Mouse (Mus musculus): ENCODE results near the gene Hipk4.

Gene Hipk4

DNA sequence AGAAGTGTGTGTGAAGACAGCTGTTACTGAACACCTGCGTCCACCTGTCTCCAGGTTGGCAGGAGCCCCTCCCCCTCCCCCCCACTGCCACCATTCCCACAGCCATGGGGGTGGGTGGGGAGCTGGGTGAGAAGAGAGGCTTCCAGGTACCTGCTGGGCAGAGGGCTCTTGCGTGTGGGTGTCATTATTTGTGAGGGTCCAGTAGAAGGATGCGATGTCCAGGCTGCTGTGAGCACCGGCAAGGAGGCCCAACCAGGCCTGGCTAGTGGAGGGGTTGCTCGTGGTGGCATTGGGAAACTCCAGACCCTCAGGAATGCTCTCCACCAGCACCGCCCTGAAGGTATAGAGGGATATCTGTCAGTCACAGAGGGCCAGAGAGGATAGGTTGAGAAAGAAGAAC, 17.9 kb downstream of the Hipk4 start:
- DNase-seq (ENCODE audit: low read depth, low spot score): no peak

GRCm38 (mm10) chr7:27541431-27541830, 18.4 kb downstream of the Hipk4 start:
- DNase-seq (ENCODE audit: low read depth, low spot score): no peak

GRCm38 (mm10) chr7:27541922-27542321, 18.9 kb downstream of the Hipk4 start:
- no peak for DNase-seq (ENCODE audit: low read depth, low spot score)

GRCm38 (mm10) chr7:27542392-27543033, 19.4 kb downstream of the Hipk4 start:
- DNase-seq (ENCODE audit: low read depth, low spot score): peak; percentile 79

- DNase-seq (ENCODE audit: low read depth, low spot score): no peak
Observed at GRCm38 (mm10) chr7:27543065-27543464, 20.0 kb downstream of the Hipk4 start.

GRCm38 (mm10) chr7:27543851-27544250, 20.8 kb downstream of the Hipk4 start:
- no peak for DNase-seq (ENCODE audit: low read depth, low spot score)

DNA sequence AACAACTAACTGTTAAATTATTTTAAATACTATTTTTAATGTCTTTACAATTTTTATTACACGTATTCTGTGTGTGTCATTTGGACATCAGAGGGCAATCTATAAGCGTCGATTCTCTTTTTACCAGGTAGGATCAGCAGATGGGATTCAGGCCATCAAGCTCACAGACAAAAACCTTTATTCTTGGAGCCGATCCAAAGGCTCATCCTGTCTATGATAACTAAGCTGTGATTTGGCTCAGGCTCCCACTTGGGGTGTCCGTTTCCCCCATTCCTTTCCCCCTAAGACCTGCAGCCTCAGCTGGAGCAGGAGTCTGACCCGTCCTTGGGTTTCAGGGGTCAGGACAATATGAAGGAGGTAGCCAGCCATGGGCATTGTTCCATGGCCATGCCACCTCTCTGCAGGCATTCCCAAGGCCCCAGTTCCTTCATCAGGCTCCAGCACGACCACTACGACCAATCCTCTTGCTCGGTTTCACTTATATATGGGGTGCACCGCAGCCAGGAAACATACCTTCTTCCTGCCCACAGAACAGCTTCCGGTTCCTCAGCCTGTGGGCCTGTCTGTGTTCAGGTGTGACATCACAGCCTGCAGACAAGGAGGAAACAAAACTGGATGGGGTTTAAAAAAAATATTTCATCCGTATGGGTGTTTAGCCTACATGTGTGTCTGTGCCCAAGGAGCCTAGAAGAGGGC, 21.8 kb downstream of the Hipk4 start:
- no peak for DNase-seq (ENCODE audit: low read depth, low spot score)

DNA sequence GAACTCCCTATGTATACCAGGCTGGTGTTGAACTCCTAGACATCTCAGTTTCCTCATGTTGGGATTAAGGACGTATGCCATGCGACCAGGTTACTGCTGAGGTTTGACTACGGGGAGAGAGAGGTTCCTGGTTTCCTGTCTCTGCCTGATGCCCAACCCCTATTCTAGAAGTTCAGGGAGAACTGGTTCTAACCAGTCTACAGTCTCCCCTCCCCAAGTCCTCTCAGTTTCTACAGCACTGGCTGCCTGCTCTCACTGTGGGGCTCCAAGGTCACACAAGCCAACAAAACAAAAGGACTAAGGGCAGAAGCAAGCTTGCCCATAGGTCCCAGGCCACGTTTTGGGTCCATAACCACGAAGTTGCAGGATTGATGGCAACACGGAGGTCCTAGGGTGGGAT, 26.5 kb downstream of the Hipk4 start:
- DNase-seq (ENCODE audit: low read depth, low spot score): peak; percentile 94

- DNase-seq (ENCODE audit: low read depth, low spot score): no peak
Observed at GRCm38 (mm10) chr7:27552070-27552469, 29.0 kb downstream of the Hipk4 start.

DNA sequence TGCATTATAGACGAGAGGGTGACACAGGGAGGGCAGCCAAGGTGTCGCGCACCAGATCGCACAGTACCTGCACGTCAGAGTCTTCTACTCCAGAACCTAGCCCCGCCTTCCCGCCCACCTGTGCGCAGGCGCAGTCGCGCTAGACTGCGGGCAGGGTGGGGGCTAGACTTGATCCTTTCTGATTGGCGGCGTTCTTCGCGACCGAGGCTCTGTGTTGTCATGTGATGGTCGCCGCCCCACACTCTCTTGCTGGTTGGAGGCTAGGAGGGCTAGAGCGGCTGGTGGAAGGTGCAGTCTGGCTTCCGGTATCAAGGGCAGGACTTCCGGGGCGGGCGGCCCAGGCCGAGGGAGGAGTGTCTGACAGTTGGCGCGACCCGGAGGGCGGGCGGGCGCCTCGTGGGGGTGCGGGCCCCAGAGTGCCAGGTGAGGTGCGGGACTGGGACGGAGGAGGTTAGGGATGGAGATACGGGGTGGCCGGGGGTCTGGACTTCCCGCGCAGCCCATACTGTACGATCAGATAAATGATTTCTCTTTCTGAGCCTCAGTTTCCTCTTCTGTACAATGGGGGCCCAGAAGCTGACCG, 30.0 kb downstream of the Hipk4 start, which contains the start of the genes Pld3 and 2310022A10Rik:
Gene Pld3 (minus strand): TSS at position 288 of the 583 bp plus-strand sequence.
Gene 2310022A10Rik (plus strand): TSS at position 303 of the 583 bp plus-strand sequence.
- peak; percentile 99 for DNase-seq (ENCODE audit: low read depth, low spot score)

- DNase-seq (ENCODE audit: low read depth, low spot score): no peak
Observed at GRCm38 (mm10) chr7:27560291-27560887, 37.3 kb downstream of the Hipk4 start.

DNA sequence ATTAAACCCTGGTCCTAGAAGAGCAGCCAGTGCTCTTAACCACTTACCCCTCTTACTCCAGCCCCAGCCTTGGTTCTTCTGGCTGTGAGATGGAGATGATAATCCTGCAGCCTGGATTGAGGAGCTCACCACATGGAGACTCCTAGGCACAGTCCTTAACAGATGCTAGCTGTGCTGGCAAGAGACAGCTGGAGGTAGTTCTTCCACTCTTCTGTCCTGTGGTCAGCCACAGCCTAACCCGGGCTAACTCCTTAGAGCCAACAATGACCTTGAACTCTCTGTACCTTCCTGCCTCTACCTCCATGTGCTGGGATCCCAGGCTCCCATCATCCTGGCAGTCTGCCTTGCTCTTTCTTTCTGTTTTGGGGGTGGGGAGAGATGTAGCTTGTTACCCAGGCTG, 37.9 kb downstream of the Hipk4 start:
- DNase-seq (ENCODE audit: low read depth, low spot score): no peak

- DNase-seq (ENCODE audit: low read depth, low spot score): peak; percentile 64
Observed at GRCm38 (mm10) chr7:27569580-27570224, 46.6 kb downstream of the Hipk4 start.

DNA sequence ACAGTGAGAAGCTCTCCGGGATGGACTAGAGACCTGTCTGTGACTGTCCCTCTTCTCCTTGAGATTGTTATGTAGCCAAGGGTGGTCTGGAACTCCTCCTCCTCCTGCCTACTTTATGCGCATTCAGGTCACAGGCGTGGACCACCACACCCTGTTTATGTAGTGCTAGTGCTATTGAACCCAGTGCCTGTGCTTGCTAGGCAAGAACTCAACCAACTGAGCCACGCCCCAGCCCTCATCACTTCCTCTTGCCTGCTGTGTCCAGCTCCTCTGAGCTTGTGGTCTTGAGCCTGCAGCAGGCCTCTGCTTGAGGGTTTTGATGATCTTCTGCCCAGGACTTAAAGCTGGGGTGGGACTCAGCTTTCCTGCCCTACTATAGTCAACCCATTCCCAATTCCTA, 49.1 kb downstream of the Hipk4 start:
- peak; percentile 92 for DNase-seq (ENCODE audit: low read depth, low spot score)

- DNase-seq (ENCODE audit: low read depth, low spot score): peak; percentile 81
Observed at GRCm38 (mm10) chr7:27574124-27574880, 51.2 kb downstream of the Hipk4 start.

- peak; percentile 87 for DNase-seq (ENCODE audit: low read depth, low spot score)
Observed at GRCm38 (mm10) chr7:27576914-27577313, 53.8 kb downstream of the Hipk4 start.

- DNase-seq (ENCODE audit: low read depth, low spot score): no peak
Observed at GRCm38 (mm10) chr7:27577589-27577988, 54.5 kb downstream of the Hipk4 start.

GRCm38 (mm10) chr7:27578465-27578864, 55.4 kb downstream of the Hipk4 start:
- DNase-seq (ENCODE audit: low read depth, low spot score): no peak

DNA sequence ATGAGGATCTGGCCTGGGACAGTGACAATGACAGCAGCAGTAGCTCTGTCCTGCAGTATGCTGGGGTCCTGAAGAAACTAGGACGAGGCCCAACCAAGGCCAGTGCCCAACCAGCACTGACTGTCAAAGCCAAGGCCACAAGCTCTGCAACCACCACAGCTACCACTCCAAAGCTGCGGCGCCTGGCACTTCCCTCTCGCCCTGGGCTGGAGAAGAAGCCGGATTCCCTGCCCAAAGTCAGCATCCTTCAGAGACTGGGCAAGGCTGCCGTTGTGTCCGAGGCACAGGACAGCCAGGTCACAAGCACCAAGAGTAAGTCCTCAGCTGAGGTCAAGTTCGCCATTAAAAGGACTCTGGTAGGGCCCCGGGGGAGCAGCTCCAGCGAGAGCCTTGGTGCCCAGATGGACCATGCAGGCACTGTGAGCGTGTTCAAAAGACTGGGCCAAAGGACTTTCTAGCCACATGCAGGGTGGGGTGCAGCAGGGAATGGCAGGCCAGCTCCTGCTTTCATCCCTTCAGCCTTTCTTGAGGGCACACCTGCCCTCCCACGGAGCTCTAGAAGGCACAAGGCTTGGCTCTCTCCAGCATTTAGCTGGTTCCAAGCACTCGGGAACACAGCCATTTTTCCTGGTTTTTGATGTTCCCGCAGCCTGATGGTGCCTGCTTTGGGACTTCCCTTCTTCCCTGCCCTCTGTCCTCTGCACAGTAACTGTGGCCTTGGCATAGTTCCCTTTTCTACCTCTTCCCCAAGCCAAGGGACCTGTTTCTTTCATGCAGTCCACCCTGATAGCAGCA, 57.5 kb downstream of the Hipk4 start:
- DNase-seq (ENCODE audit: low read depth, low spot score): no peak

All from ZHBTc4 (cell line).